In the genomic region with DNA sequence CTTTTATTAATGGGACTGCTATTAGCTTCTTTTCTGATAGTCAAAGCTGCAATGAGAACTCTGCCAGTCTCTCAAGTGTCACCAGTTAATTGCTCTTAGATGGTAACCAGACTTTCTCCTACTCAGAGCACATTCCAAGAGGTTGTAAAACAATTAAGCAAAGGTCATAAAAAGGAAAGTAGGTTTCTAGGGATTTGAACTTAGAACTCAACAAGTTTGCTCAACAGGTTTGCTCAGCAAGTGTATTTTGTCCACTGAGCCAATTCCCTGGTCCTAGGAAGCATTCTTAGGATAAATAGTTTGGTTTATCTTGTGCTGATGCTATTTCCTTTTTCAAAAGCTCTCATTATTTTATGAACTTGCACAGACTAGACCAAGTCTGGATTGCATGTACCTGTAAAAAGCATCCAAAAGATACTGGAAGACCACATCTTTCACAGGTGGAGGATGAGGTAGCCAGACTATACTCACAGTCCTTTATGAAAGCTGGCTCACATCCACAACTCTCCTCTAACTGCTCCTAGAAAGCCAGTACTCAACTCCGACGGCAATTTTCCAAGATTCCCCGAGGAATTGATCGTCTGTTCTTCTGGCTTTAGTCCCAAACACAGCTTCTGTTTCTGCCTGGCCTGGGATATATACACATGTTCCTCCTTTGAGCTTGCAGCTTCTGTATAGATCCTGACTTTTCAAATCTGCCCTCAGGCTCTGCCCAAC, we compare ENCODE assay signal across 10 mouse cellular contexts.
DNase-seq lines count a peak whose midpoint lies in the region; ATAC-seq and TF ChIP-seq lines count a peak whose summit lies in the region.
"Had no signal": no experiment of that assay in that cellular context is flagged by ENCODE, and none has a peak within 500 bp of the region (broad histone marks: within the 10 kb centered on the region; RNA-seq: fewer than 3 reads in every experiment).

No protein-coding gene starts in this region.

- 69% methylated on average over 4 of the region's 4 CpGs for WGBS in heart, embryonic 12.5 days
- WGBS in midbrain, embryonic 15.5 days: 58% methylated on average over 4 of the region's 4 CpGs
- WGBS in midbrain, embryonic 13.5 days: 72% methylated on average over 4 of the region's 4 CpGs
- WGBS in hindbrain, postnatal 0 days: 41% methylated on average over 4 of the region's 4 CpGs
- WGBS in neural tube, embryonic 15.5 days: 38% methylated on average over 4 of the region's 4 CpGs

- TF ChIP-seq CTCF in hindbrain, postnatal 0 days (IDR thresholded peaks at IDR 0.05; ENCODE audit: low read depth): no peak

- H3K4me2 ChIP-seq in heart, embryonic 12.5 days: no peak overlapping the region
- no peak overlapping the region for H3K4me2 ChIP-seq in midbrain, embryonic 15.5 days
- H3K4me2 ChIP-seq in midbrain, embryonic 13.5 days (replicated peaks): no peak overlapping the region
- no peak overlapping the region for H3K4me2 ChIP-seq in hindbrain, postnatal 0 days (ENCODE audit: low read depth, low read length)
- no peak overlapping the region for H3K4me2 ChIP-seq in neural tube, embryonic 15.5 days
- H3K4me2 ChIP-seq: neural tube, embryonic 12.5 days had no signal

- H3K4me3 ChIP-seq in heart, embryonic 12.5 days: no peak overlapping the region
- no peak overlapping the region for H3K4me3 ChIP-seq in midbrain, embryonic 15.5 days
- H3K4me3 ChIP-seq in midbrain, embryonic 13.5 days (replicated peaks): no peak overlapping the region
- no peak overlapping the region for H3K4me3 ChIP-seq in hindbrain, postnatal 0 days (ENCODE audit: low read length)
- H3K4me3 ChIP-seq in neural tube, embryonic 15.5 days (replicated peaks): no peak overlapping the region
- H3K4me3 ChIP-seq: neural tube, embryonic 12.5 days had no signal

- no peaks in the 10 kb centered on the region for H3K27me3 ChIP-seq in heart, embryonic 12.5 days (replicated peaks)
- no peaks in the 10 kb centered on the region for H3K27me3 ChIP-seq in midbrain, embryonic 15.5 days (replicated peaks)
- H3K27me3 ChIP-seq in midbrain, embryonic 13.5 days: no peaks in the 10 kb centered on the region
- no peaks in the 10 kb centered on the region for H3K27me3 ChIP-seq in hindbrain, postnatal 0 days (ENCODE audit: insufficient read depth, low read length)
- H3K27me3 ChIP-seq in neural tube, embryonic 15.5 days (replicated peaks): no peaks in the 10 kb centered on the region
- H3K27me3 ChIP-seq: neural tube, embryonic 12.5 days had no signal

- intact Hi-C loops in heart, postnatal 10 days (cut with DNase I): no loop called here

- ATAC-seq in heart, embryonic 12.5 days (ENCODE audit: insufficient number of reproducible peaks, low FRiP score): no peak
- peak; percentile 48; the same call in 1 of the 2 replicates for ATAC-seq in midbrain, embryonic 15.5 days (replicated peaks)
- ATAC-seq in midbrain, embryonic 13.5 days: no peak
- peak; percentile 75 for ATAC-seq in hindbrain, postnatal 0 days
- ATAC-seq in neural tube, embryonic 15.5 days (ENCODE audit: low FRiP score): peak; percentile 68

- no peak overlapping the region for H3K27ac ChIP-seq in heart, embryonic 12.5 days (ENCODE audit: poor library complexity, severe bottlenecking)
- no peak overlapping the region for H3K27ac ChIP-seq in midbrain, embryonic 15.5 days
- no peak overlapping the region for H3K27ac ChIP-seq in midbrain, embryonic 13.5 days
- no peak overlapping the region for H3K27ac ChIP-seq in hindbrain, postnatal 0 days
- H3K27ac ChIP-seq in neural tube, embryonic 15.5 days (replicated peaks): no peak overlapping the region
- H3K27ac ChIP-seq: neural tube, embryonic 12.5 days had no signal

- H3K9ac ChIP-seq in heart, embryonic 12.5 days: no peak overlapping the region
- H3K9ac ChIP-seq in midbrain, embryonic 15.5 days: no peak overlapping the region
- no peak overlapping the region for H3K9ac ChIP-seq in midbrain, embryonic 13.5 days (replicated peaks)
- H3K9ac ChIP-seq in hindbrain, postnatal 0 days (replicated peaks; ENCODE audit: low read length): no peak overlapping the region
- H3K9ac ChIP-seq in neural tube, embryonic 15.5 days (replicated peaks): no peak overlapping the region
- H3K9ac ChIP-seq: neural tube, embryonic 12.5 days had no signal

- no peaks in the 10 kb centered on the region for H3K36me3 ChIP-seq in heart, embryonic 12.5 days
- no peaks in the 10 kb centered on the region for H3K36me3 ChIP-seq in midbrain, embryonic 15.5 days (replicated peaks)
- H3K36me3 ChIP-seq in midbrain, embryonic 13.5 days: no peaks in the 10 kb centered on the region
- H3K36me3 ChIP-seq in hindbrain, postnatal 0 days (ENCODE audit: insufficient read depth, low read length): no peaks in the 10 kb centered on the region
- H3K36me3 ChIP-seq in neural tube, embryonic 15.5 days: no peaks in the 10 kb centered on the region
- H3K36me3 ChIP-seq: neural tube, embryonic 12.5 days had no signal

- H3K4me1 ChIP-seq in heart, embryonic 12.5 days (replicated peaks): no peaks in the 10 kb centered on the region
- H3K4me1 ChIP-seq in midbrain, embryonic 15.5 days: no peaks in the 10 kb centered on the region
- no peaks in the 10 kb centered on the region for H3K4me1 ChIP-seq in midbrain, embryonic 13.5 days (replicated peaks)
- H3K4me1 ChIP-seq in hindbrain, postnatal 0 days (ENCODE audit: insufficient read depth, low read length): no peaks in the 10 kb centered on the region
- H3K4me1 ChIP-seq in neural tube, embryonic 15.5 days: peaks cover 8% of the 10 kb centered on the region; the same call in 1 of the 2 replicates
- H3K4me1 ChIP-seq: neural tube, embryonic 12.5 days had no signal

- H3K9me3 ChIP-seq in heart, embryonic 12.5 days (replicated peaks): no peaks in the 10 kb centered on the region
- H3K9me3 ChIP-seq in midbrain, embryonic 15.5 days: no peaks in the 10 kb centered on the region
- no peaks in the 10 kb centered on the region for H3K9me3 ChIP-seq in midbrain, embryonic 13.5 days
- no peaks in the 10 kb centered on the region for H3K9me3 ChIP-seq in hindbrain, postnatal 0 days (ENCODE audit: low read length)
- H3K9me3 ChIP-seq in neural tube, embryonic 15.5 days (replicated peaks): no peaks in the 10 kb centered on the region
- H3K9me3 ChIP-seq: neural tube, embryonic 12.5 days had no signal

- peak; percentile 30 to 33 for DNase-seq in heart, postnatal 10 days
- DNase-seq in hindbrain, postnatal 0 days (ENCODE audit: low spot score): peak; percentile 81
- DNase-seq in frontal cortex, postnatal 10 days (ENCODE audit: low spot score in 2 of 2): no peak
- DNase-seq: kidney, postnatal 36 days; thymus, adult 18-20 months had no signal

Comparison
In these comparisons a context has a peak if more than half of its experiments do, and no peak if none do; other contexts are left out.
1. ATAC-seq: peak in midbrain, embryonic 15.5 days (single experiment), hindbrain, postnatal 0 days (single experiment) and neural tube, embryonic 15.5 days (single experiment); none in heart, embryonic 12.5 days (single experiment) and midbrain, embryonic 13.5 days (single experiment).
2. DNase-seq: peak in heart, postnatal 10 days (2 of 2) and hindbrain, postnatal 0 days (single experiment); none in frontal cortex, postnatal 10 days (0 of 2).